Mouse (Mus musculus): ENCODE results near the gene Pga5.

GRCm38 (mm10) chr19:10702125-10702524 is 24.3 kb upstream of the Pga5 start:
- TF ChIP-seq TCF12 (IDR thresholded peaks at IDR 0.05; ENCODE audit: insufficient read depth, poor library complexity, severe bottlenecking) (no peak), POLR2A (IDR thresholded peaks at IDR 0.05; ENCODE audit: insufficient read length, low read depth) (no peak), POLR2AphosphoS2 (IDR thresholded peaks at IDR 0.05; ENCODE audit: insufficient read length, low read depth) (no peak), CEBPB (IDR thresholded peaks at IDR 0.05; ENCODE audit: insufficient read depth, poor library complexity, severe bottlenecking) (no peak), MYOG (IDR thresholded peaks at IDR 0.05; ENCODE audit: control insufficient read depth in 1 of 3, insufficient read depth in 1 of 3, insufficient read length in 2 of 3, low read depth in 2 of 3) (no peak), USF1 (IDR thresholded peaks at IDR 0.05; ENCODE audit: low read depth) (no peak), MAX (IDR thresholded peaks at IDR 0.05; ENCODE audit: low read depth) (no peak), E2F4 (IDR thresholded peaks at IDR 0.05; ENCODE audit: insufficient read depth) (no peak), REST (IDR thresholded peaks at IDR 0.05; ENCODE audit: insufficient read depth, insufficient read length) (no peak), SRF (IDR thresholded peaks at IDR 0.05; ENCODE audit: control insufficient read depth, insufficient read length, low read depth) (no peak), TCF3 (IDR thresholded peaks at IDR 0.05; ENCODE audit: insufficient read length, low read depth) (no peak), MYOD1 (IDR thresholded peaks at IDR 0.05; ENCODE audit: control insufficient read depth in 1 of 3, insufficient read length in 2 of 3, low read depth in 2 of 3) (no peak)
